Mouse (Mus musculus): Measurements from ENCODE around the gene Tmem98.

DNA sequence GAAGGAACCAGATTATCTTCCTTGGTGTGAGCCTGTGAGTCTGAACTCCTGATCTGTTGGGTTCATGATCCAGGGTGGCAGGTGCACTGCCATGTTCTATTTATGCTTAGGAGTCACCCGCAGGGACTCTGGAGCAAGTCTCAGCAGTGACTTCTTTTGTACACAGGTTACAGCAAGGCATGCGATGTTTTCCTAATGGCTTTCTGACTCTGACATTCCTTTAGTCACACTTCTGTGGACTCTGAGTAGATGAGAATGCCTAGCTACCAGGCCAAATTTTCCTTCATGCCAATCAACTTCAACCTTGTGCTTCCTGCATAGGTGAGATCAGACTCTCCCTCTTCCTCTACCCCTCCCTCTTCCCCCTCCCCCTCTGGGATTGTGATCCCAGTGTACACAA is 25.4 kb downstream of the Tmem98 start:
- TF ChIP-seq ZKSCAN1 (IDR thresholded peaks at IDR 0.05; ENCODE audit: borderline replicate concordance, low read depth, low read length), result no peak
- TF ChIP-seq RAD21 (IDR thresholded peaks at IDR 0.05; ENCODE audit: low read depth, low read length), result no peak
- TF ChIP-seq ETS1 (conservative IDR thresholded peaks at IDR 0.05; ENCODE audit: low read depth, low read length), result no peak
- no peak for TF ChIP-seq CTCF (conservative IDR thresholded peaks at IDR 0.05 in 1 of 2, IDR thresholded peaks at IDR 0.05 in 1 of 2; ENCODE audit: low read depth in 2 of 2, low read length in 2 of 2)
- no peak for TF ChIP-seq ZC3H11A (IDR thresholded peaks at IDR 0.05; ENCODE audit: low read depth, low read length)
- no peak for TF ChIP-seq EP300 (IDR thresholded peaks at IDR 0.05; ENCODE audit: low read length)
- TF ChIP-seq USF1 (IDR thresholded peaks at IDR 0.05; ENCODE audit: low read depth, low read length), result no peak
- TF ChIP-seq POLR2A (IDR thresholded peaks at IDR 0.05; ENCODE audit: low read depth, low read length), result no peak
- no peak for TF ChIP-seq ZNF384 (IDR thresholded peaks at IDR 0.05; ENCODE audit: low read depth, low read length)
- TF ChIP-seq SMC3 (IDR thresholded peaks at IDR 0.05; ENCODE audit: low read depth, low read length), result no peak
- no peak for TF ChIP-seq MXI1 (IDR thresholded peaks at IDR 0.05; ENCODE audit: low read depth, low read length)
